Mouse (Mus musculus) CH12.LX (cell line): ENCODE data around the gene Skor1.

ENCODE experiments used
- CTCF ChIP-seq, 2 experiments: IDR thresholded peaks in 1 of 2; conservative IDR thresholded peaks in 1 of 2; 2 replicates each; pipeline ENCODE4 v1.5.1; 2011 to 2012; ENCODE audit warnings: low read depth in 2 of 2, low read length in 2 of 2, improper control_type of control experiment in 1 of 2, inconsistent platforms in 1 of 2, mild to moderate bottlenecking in 1 of 2, moderate library complexity in 1 of 2
- E2F4 ChIP-seq: IDR thresholded peaks from 2 replicates; pipeline ENCODE4 v1.6.1; 2011; ENCODE audit warnings: low read depth, low read length, improper control_type of control experiment; ENCODE audit not compliant: insufficient replicate concordance
- EP300 ChIP-seq: IDR thresholded peaks from 2 replicates; pipeline ENCODE4 v1.6.1; 2011; ENCODE audit warnings: low read length, improper control_type of control experiment
- ETS1 ChIP-seq: conservative IDR thresholded peaks from 2 replicates; pipeline ENCODE4 v1.6.1; 2012; ENCODE audit warnings: low read depth, mild to moderate bottlenecking, inconsistent platforms, low read length, improper control_type of control experiment, moderate library complexity
- KAT2A ChIP-seq: IDR thresholded peaks from 2 replicates; pipeline ENCODE4 v1.6.1; 2012; ENCODE audit warnings: low read length, improper control_type of control experiment, inconsistent platforms; ENCODE audit not compliant: insufficient replicate concordance
- NELFE ChIP-seq: IDR thresholded peaks from 2 replicates; pipeline ENCODE4 v1.6.1; 2011; ENCODE audit warnings: low read depth, low read length, improper control_type of control experiment
- POLR2A ChIP-seq: IDR thresholded peaks from 2 replicates; pipeline ENCODE4 v1.6.1; 2011; ENCODE audit warnings: low read depth, mild to moderate bottlenecking, improper control_type of control experiment, low read length
- RAD21 ChIP-seq: IDR thresholded peaks from 2 replicates; pipeline ENCODE4 v1.6.1; 2011; ENCODE audit warnings: low read depth, mild to moderate bottlenecking, low read length, improper control_type of control experiment, moderate library complexity
- SIN3A ChIP-seq: IDR thresholded peaks from 2 replicates; pipeline ENCODE4 v1.6.1; 2012; ENCODE audit warnings: low read length, improper control_type of control experiment, inconsistent platforms
- USF1 ChIP-seq: IDR thresholded peaks from 2 replicates; pipeline ENCODE4 v1.6.1; 2014; ENCODE audit warnings: low read depth, mild to moderate bottlenecking, inconsistent platforms, low read length, improper control_type of control experiment
- ZMIZ1 ChIP-seq: IDR thresholded peaks from 2 replicates; pipeline ENCODE4 v1.6.1; 2012; ENCODE audit warnings: low read depth, mild to moderate bottlenecking, inconsistent platforms, low read length, improper control_type of control experiment

DNA sequence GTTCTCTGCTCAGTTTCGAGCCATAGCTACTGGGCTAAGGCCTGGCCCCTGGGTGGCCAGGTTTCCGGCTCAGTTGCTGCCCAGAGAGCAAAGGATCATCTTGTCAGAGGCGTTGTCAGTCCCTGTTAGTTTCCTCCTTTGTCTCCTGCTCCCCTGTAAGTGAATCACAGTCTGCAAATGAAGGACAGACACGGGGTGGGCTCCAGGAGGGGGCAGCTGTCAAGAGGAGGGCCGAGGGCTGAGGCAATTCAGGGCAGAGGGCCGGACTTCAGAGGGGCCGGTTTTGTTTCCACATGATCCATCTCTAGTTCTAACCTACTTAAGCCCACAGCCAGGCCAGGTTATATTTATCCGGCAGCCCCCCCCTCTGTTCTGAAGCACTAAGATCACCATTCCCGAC lies 16.3 kb upstream of the Skor1 start:
- TF ChIP-seq ZMIZ1 = no peak
- TF ChIP-seq CTCF (conservative IDR thresholded peaks at IDR 0.05 in 1 of 2, IDR thresholded peaks at IDR 0.05 in 1 of 2; ENCODE audit: low read depth in 2 of 2, low read length in 2 of 2) = no peak
- TF ChIP-seq EP300 = no peak
- TF ChIP-seq USF1 = no peak
- TF ChIP-seq E2F4 = no peak
- no peak for TF ChIP-seq POLR2A
- no peak for TF ChIP-seq ETS1
- no peak for TF ChIP-seq KAT2A
- TF ChIP-seq SIN3A = no peak
- no peak for TF ChIP-seq RAD21
- no peak for TF ChIP-seq NELFE
